Mouse (Mus musculus) limb, embryonic 14.5 days (tissue): ENCODE data around the gene Cdca4. TPM values are rescaled to one million over a fixed set of nuclear protein-coding genes. Genes with fewer than 3 reads are reported as not detected.

Source experiments
- ATAC-seq: fragments of 200-750 bp; cut with Nextera tagmentation; 2 replicates; pipeline ENCODE4 v1.8.0; 2017; ENCODE audit warnings: low read depth, moderate number of reproducible peaks, moderate TSS enrichment; ENCODE audit not compliant: low FRiP score
- DNase-seq: peaks from one replicate; pipeline ENCODE4 v3.0.0-alpha.2; 2015; ENCODE audit warnings: low spot score
- H3K27ac ChIP-seq: fragments of 300-500 bp; sonication (generic); replicated peaks from 2 replicates; pipeline ENCODE4 v1.5.1; 2014; ENCODE audit warnings: low read depth, mild to moderate bottlenecking, low read length, moderate library complexity, mixed read lengths
- H3K27me3 ChIP-seq: fragments of 300-500 bp; sonication (generic); 2 replicates; pipeline ENCODE4 v1.6.1; 2014; ENCODE audit warnings: low read length, mixed read lengths; ENCODE audit not compliant: control insufficient read depth, insufficient read depth
- H3K36me3 ChIP-seq: fragments of 300-500 bp; sonication (generic); 2 replicates; pipeline ENCODE4 v1.6.1; 2014; ENCODE audit warnings: mild to moderate bottlenecking, low read length, moderate library complexity, mixed read lengths; ENCODE audit not compliant: control insufficient read depth, insufficient read depth
- H3K4me1 ChIP-seq: fragments of 300-500 bp; sonication (generic); 2 replicates; pipeline ENCODE4 v1.6.1; 2014; ENCODE audit warnings: antibody characterized with exemption, low read length, mixed read lengths; ENCODE audit not compliant: control insufficient read depth, insufficient read depth
- H3K4me2 ChIP-seq: fragments of 300-500 bp; sonication (generic); replicated peaks from 2 replicates; pipeline ENCODE4 v1.6.1; 2014; ENCODE audit warnings: low read depth, mild to moderate bottlenecking, low read length, moderate library complexity; ENCODE audit not compliant: severe bottlenecking
- H3K4me3 ChIP-seq: fragments of 300-500 bp; sonication (generic); replicated peaks from 2 replicates; pipeline ENCODE4 v1.5.1; 2014; ENCODE audit warnings: low read length
- H3K9ac ChIP-seq: fragments of 300-500 bp; sonication (generic); 2 replicates; pipeline ENCODE4 v1.6.1; 2014; ENCODE audit warnings: mild to moderate bottlenecking, low read depth, low read length, moderate library complexity; ENCODE audit not compliant: severe bottlenecking
- H3K9me3 ChIP-seq: fragments of 300-500 bp; sonication (generic); 2 replicates; pipeline ENCODE4 v1.6.1; 2016; ENCODE audit warnings: low read length; ENCODE audit not compliant: control insufficient read depth
- POLR2A ChIP-seq: fragments of 200-500 bp; IDR thresholded peaks from 2 replicates; pipeline ENCODE4 v1.8.0; 2012; ENCODE audit warnings: inconsistent platforms, mild to moderate bottlenecking, moderate library complexity, borderline replicate concordance; ENCODE audit not compliant: insufficient read depth, insufficient read length; ENCODE audit errors: extremely low read depth
- WGBS: fragments of 180-500 bp; shearing (Covaris S2); extraction: QIAGEN DNeasy Blood & Tissue Kit; methylation state at CpG from one replicate; pipeline ENCODE4 v1.1.7; 2014; 5-methylcytosine and 5-hydroxymethylcytosine counted together
- polyA plus RNA-seq, 2 experiments: library from polyadenylated mRNA; depleted of rRNA in 1 of 2; stranded (reverse) in 1 of 2; unstranded in 1 of 2; fragments of >200 nt; fragmentation: Nextera tagmentation in 1 of 2; extraction: Ambion mirVana in 1 of 2; gene quantifications; 2 replicates each; pipeline versions ENCODE4 v1.2.1 to v1.2.3; 2012 to 2014

The Cdca4 gene
- polyA plus RNA-seq, 2 experiments = 81.0 to 113 TPM

DNA sequence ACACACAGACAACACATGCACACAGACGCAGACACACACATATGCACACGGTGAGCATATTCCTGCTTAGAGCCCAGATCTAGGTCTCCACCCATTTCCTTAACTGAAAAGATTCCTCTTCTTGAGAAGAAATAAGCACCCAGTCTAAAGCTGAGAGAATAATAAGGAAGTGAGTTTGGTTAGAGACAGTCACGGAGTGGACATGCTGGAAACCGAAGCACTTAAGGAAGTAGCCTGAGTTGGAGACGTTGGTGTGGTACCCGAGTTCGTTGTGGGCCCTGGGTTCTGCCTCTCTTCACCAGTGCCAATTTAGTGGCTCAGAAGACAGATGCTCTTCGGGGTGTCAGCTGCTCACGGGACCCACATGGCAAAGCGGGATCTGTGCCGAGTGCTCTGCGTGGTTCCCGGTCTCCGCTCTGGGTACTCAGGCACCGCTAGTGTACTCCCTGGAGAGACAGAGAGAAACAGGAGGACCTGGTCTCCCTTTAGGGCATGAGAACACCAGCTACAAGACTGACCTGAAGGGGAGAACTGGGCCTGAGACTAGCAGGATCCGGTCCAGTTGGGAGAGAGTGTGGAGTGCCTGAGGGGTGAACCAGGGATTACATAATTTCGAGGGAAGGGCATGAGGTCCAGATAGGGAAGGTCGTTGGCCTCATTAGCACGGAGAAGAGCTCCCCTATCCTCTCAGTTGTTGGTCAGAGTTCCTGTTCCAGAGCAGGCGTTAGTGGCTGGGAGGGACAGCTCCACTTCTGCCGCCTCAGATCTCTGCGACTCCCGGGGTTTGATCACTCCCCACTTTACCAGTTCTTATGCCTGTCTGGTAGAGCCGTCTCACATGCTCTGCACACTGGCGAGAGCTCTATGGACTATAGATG lies 11.2 kb upstream of the Cdca4 start:
- ATAC-seq (no peak), DNase-seq (no peak)
- WGBS = 77% methylated on average over 25 of the region's 25 CpGs
- Histone ChIP-seq H3K9ac (no peak overlapping the region), H3K4me3 (no peak overlapping the region), H3K4me2 (no peak overlapping the region), H3K27me3 (no peaks in the 10 kb centered on the region), H3K4me1 (no peaks in the 10 kb centered on the region), H3K9me3 (no peaks in the 10 kb centered on the region), H3K36me3 (no peaks in the 10 kb centered on the region), H3K27ac (no peak overlapping the region)
- no peak for TF ChIP-seq POLR2A

DNA sequence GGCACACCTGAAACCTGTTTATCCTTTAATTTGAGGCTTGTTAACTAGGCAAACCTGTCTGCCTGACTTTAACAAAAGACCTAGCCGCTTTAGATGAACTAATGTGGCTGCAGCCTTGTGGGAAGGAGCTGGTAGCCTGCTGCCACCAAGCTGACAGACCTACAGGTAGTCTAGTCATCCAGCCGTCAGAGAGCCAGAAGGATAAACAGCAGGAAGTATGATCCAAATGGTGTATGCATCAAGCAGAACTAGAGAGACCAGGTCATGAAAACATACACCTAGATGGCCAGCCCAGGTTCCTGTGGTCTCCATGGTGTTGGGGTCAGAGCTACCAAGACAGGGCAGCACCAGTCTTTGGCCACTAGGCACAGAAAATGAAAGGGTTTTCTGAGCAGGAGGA lies 5.8 kb upstream of the Cdca4 start:
- no peak for TF ChIP-seq POLR2A
- 57% methylated on average over 2 of the region's 2 CpGs for WGBS
- Histone ChIP-seq H3K27me3 (no peaks in the 10 kb centered on the region), H3K4me1 (peaks cover 5% of the 10 kb centered on the region; the same call in 1 of the 2 replicates), H3K27ac (no peak overlapping the region), H3K36me3 (peaks cover 7% of the 10 kb centered on the region; the same call in 1 of the 2 replicates), H3K4me2 (no peak overlapping the region), H3K4me3 (no peak overlapping the region), H3K9me3 (no peaks in the 10 kb centered on the region), H3K9ac (no peak overlapping the region)
- DNase-seq (no peak), ATAC-seq (no peak)

GRCm38 (mm10) chr12:112833527-112833926 lies 4.3 kb upstream of the Cdca4 start:
- no peak for ATAC-seq
- H3K4me1 ChIP-seq = peaks cover 5% of the 10 kb centered on the region; the same call in 1 of the 2 replicates
- no peak for TF ChIP-seq POLR2A
- no peak overlapping the region for H3K9ac ChIP-seq
- H3K9me3 ChIP-seq = no peaks in the 10 kb centered on the region
- DNase-seq = no peak
- 86% methylated on average over 6 of the region's 6 CpGs for WGBS
- H3K27ac ChIP-seq = no peak overlapping the region
- H3K27me3 ChIP-seq = no peaks in the 10 kb centered on the region
- peaks cover 7% of the 10 kb centered on the region; the same call in 1 of the 2 replicates for H3K36me3 ChIP-seq
- no peak overlapping the region for H3K4me2 ChIP-seq
- H3K4me3 ChIP-seq = no peak overlapping the region

GRCm38 (mm10) chr12:112832411-112832810 lies 3.2 kb upstream of the Cdca4 start:
- H3K27ac ChIP-seq = no peak overlapping the region
- DNase-seq (no peak), ATAC-seq (no peak)
- 93% methylated on average over 5 of the region's 5 CpGs for WGBS
- peaks cover 11% of the 10 kb centered on the region for H3K4me1 ChIP-seq
- no peaks in the 10 kb centered on the region for H3K27me3 ChIP-seq
- no peak overlapping the region for H3K4me3 ChIP-seq
- no peak for TF ChIP-seq POLR2A
- no peak overlapping the region for H3K4me2 ChIP-seq
- H3K36me3 ChIP-seq = peaks cover 12% of the 10 kb centered on the region
- no peak overlapping the region for H3K9ac ChIP-seq
- H3K9me3 ChIP-seq = no peaks in the 10 kb centered on the region

GRCm38 (mm10) chr12:112830570-112830969 lies 1.3 kb upstream of the Cdca4 start:
- DNase-seq = no peak
- Histone ChIP-seq H3K4me1 (peaks cover 26% of the 10 kb centered on the region), H3K36me3 (peaks cover 29% of the 10 kb centered on the region)

More at GRCm38 (mm10) chr12:112830570-112830969, 1.3 kb upstream of the Cdca4 start:
- no peaks in the 10 kb centered on the region for H3K27me3 ChIP-seq
- no peak overlapping the region for H3K27ac ChIP-seq
- H3K4me2 ChIP-seq = peak overlapping the region; percentile 56
- WGBS = 80% methylated on average over 3 of the region's 3 CpGs
- no peaks in the 10 kb centered on the region for H3K9me3 ChIP-seq
- H3K4me3 ChIP-seq = peak overlapping the region; percentile 95
- TF ChIP-seq POLR2A = no peak
- ATAC-seq = no peak
- H3K9ac ChIP-seq = peak overlapping the region; percentile 94
